ENCODE assay signal across 22 mouse cellular contexts in genomic region chr11:81071836-81072235, GRCm38 (mm10).
A peak's percentile ranks its signal among the peaks of the same experiment; 100 is the strongest.
DNase-seq lines count a peak whose midpoint lies in the region; ATAC-seq lines count a peak whose summit lies in the region.
"Had no signal": no experiment of that assay in that cellular context is flagged by ENCODE, and none has a peak within 500 bp of the region (broad histone marks: within the 10 kb centered on the region; RNA-seq: fewer than 3 reads in every experiment).

No protein-coding gene starts in this region.

- no peak for DNase-seq in frontal cortex, postnatal 25 days (ENCODE audit: low spot score in 2 of 2)
- peak; percentile 34 for DNase-seq in right cerebral cortex, adult 18-20 months
- DNase-seq in right cerebral cortex, postnatal 36 days (ENCODE audit: low spot score in 2 of 2) = no peak
- peak; percentile 16 for DNase-seq in right cerebral cortex, postnatal 25 days
- no peak for DNase-seq in right cerebral cortex, postnatal 10 days (ENCODE audit: low spot score in 2 of 2)
- peak; percentile 60 for DNase-seq in telencephalon, adult 2 months (ENCODE audit: low read depth, low spot score)
- no peak for DNase-seq in cerebellum, postnatal 36 days
- DNase-seq: adrenal gland, adult 8-10 months; adrenal gland, postnatal 14 days; adrenal gland, postnatal 36 days; B cell, adult 2 months; cerebellum, adult 11 months; cerebellum, adult 18-20 months; cerebellum, adult 8-10 months; cerebellum, adult 9-11 months; cerebellum, postnatal 14 days had no signal

- ATAC-seq in frontal cortex, adult (ENCODE audit: low TSS enrichment) = peak; percentile 62
- ATAC-seq: activated CD4-positive, CD25-positive, alpha-beta regulatory T cell, adult 4 months; CD4-positive, CD25-positive, alpha-beta regulatory T cell, adult 4 months; forebrain, embryonic 14.5 days; forebrain, embryonic 16.5 days; Patski had no signal

Comparison
In these comparisons a context has a peak if more than half of its experiments do, and no peak if none do; other contexts are left out.
1. DNase-seq: peak in right cerebral cortex, adult 18-20 months (single experiment), right cerebral cortex, postnatal 25 days (single experiment) and telencephalon, adult 2 months (single experiment); none in frontal cortex, postnatal 25 days (0 of 2), right cerebral cortex, postnatal 36 days (0 of 2), right cerebral cortex, postnatal 10 days (0 of 2) and cerebellum, postnatal 36 days (0 of 2).